Mouse (Mus musculus) spleen, adult 18-20 months (tissue): Measurements from ENCODE around the gene Kif7.

Experiments used
- DNase-seq, 2 experiments: peaks; one replicate each; pipeline ENCODE4 v3.0.0; 2022; ENCODE audit warnings: mixed read lengths in 2 of 2

Kif7 gene

DNA sequence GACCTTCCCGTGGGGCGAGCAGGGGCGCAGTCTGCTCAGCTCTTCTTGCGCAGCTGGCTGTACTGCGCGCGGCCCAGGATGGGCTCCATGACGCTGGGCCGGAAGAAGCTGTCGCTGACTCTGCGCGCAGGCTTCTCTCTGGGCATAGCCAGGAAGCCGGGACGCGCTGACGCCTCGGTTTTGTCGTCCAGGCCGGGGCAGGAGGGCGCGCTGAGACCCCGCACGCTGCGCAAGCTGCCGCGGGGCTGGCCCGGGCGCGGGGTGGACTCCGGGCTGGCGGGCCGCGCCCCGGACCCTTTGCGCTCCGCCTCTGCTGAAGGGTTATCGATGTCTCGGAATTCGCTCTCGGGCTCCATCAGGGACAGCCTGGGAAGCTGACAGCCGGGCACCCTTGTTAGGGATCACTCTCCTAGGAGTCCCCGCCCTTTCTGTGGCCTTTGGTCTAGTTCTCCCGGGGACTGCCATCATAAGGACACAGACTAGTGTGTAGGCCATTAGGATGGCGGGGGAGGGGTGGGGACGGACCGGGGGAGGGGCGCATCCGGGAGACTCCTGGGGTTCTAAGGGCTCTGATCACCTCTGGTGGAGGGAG is 6.0 kb upstream of the Kif7 start:
- DNase-seq, result peak in 1 of 2 experiments; percentile 21

DNA sequence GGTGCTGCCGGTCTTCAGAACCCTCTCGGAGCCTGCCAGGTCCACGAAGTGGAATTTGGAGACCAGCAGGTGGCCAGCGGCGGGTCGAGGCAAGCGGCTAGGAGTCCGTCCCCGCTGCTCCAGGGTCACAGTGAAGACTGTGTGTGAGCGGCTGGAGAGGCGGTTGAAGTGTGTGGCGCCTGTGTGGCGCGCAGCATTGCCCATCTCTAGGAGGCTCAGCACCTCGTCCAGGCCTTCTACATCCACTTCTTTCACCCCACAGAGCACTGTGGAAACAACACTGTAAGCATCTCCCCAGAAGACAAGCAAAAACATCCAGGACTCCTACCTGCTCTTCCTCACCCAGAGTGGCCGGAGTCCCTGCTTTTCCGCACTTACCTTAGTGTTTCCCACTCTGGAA is 4.7 kb downstream of the Kif7 start:
- no peak for DNase-seq

DNA sequence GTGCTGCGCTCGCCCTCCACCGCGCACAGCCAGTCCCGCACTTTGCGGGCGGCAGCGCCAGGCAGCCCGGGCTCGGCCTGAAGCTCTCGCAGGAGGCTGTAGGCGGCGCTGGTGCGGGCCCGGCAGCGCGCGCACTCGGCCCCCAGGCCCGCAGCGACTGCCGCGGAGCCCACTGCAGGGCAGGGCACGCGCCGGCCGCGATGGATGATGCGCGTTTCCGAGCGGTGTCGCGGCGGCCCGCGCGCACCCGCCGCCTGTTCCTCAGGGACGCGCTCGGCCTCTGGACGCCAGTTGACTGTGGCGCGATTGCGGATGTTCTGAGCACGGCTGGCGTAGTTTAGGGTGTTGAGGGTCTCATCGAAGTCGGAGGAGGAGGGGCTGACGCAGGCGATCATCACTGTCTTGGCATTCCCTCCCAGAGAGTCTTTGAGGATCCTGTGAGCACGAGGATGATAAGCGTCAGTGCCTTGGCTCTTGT is 5.4 kb downstream of the Kif7 start:
- no peak for DNase-seq

DNA sequence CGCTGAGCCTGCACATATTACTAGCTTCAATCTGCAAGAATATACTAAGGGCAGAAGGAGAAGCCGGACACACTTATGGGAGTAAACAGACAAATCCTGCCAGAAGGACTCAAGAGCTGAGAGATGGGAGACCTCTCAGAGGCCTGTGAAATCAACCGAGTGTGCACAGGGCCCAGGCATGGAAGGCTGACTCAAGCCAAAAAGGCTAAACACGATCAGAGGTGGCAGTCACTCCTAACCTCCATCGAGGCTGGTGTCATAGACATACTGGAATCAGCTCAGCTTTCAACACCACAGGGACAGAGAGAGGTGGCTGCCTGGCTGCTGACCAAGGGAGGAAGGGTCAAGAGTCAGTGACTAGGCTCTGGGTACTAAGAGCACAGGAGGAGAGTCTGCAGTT is 10.3 kb downstream of the Kif7 start:
- DNase-seq, result no peak

DNA sequence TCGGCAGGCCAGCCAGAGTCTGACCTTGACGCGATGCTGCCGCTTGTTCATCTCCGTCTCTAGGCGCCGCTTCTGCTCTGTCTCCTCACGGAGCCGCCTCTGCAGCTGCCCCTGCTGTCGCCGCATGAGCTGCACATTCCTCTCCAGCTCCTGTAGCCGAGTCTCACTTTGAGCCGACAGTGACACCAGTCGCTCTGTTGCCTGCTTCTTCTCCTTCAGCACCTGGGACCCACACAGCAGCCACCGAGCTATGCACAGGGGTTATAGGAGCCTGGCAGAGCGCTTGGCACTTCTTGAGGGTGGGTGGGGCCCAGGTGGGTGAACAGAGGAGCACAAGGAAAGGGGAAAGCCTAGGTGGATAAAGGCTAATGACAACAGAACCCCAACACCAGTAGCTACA is 12.8 kb downstream of the Kif7 start:
- DNase-seq, result no peak

DNA sequence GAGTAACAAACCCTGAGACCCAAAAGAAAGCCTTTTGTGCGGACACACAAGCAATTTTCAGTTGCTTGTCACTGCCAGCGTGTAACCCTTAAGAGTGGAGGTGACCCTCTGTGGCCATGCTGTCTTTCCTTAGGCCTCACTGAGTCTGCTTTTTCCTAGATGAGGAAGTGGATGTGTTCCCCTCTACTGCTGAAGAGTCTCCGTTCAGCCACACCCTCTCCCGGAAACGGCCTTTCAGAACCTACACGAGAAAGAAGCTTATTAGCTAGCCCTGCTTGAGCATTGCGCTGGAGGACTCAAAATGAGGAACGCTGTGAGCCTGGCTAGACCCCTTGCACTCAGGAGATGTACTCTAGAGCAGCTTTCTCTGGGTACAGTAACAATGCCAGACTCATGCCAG is 19.0 kb downstream of the Kif7 start:
- no peak for DNase-seq

DNA sequence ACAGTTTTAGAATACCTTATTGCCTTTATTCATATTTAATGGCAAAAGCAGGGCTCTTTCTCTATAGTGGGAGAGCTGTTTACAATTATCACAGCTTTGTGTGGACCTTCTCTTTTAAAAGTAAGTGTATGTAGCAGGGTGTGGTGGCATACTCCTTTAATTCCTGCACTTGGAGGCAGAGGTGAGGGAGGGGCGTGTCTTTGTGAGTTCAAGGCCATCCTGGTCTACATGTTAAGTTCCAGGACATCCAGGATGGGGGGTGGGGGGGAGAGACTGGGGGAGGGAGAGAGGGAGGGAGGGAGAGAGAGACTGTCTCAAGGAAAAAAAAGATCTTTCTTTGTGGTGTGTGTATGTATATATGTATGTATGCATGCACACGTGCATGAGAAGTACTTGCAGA is 35.3 kb downstream of the Kif7 start:
- no peak for DNase-seq

DNA sequence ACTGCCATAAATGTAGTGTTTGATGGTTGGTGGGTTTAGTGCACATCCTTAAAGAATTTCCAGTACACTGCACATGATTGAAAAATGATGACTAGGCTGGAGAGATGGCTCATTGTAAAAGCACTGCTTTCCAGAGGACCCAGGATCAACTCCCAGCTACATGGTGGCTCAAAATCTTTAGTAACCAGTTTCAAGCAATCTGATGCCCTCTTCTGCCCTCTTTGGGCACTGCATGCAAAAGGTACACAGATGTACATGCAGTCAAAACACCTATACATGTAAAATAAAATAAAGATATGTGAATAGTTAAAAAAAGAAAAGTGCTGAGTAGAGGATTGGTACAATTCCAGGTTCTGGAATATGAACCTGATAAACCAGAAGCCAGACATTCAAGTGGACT is 36.3 kb downstream of the Kif7 start:
- no peak for DNase-seq

DNA sequence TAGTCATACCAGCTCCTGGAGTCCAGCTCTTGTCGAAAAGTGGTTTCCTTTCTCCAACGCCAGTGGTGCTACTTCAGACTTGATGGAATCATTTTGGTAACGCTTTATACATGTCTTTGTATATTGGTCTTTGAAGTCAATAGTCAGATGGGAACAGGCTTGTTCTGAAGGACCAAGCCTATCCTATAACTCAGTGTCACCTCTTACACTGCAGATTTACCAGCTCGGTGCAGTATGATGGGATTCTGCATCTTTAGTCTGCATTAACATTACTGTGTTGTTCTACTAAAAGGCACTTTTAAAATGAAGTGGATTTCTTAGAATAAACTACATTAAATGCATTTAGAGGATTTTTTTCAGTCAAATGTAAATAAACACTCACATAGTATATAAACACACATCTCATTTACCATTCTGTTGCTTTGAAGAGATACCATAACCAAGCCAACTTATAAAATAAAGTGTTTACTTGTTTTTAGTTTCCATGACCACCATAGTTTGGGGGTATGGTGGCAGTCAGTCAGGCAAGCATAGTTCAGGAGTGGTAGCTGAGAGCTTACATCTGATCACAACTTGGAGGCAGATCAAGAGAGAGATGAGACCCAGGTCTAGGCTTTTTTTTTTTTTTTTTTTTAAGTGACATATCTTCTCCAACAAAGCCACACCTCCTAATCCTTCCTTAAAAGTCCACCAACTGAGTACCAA is 44.5 kb downstream of the Kif7 start:
- DNase-seq, result no peak

DNA sequence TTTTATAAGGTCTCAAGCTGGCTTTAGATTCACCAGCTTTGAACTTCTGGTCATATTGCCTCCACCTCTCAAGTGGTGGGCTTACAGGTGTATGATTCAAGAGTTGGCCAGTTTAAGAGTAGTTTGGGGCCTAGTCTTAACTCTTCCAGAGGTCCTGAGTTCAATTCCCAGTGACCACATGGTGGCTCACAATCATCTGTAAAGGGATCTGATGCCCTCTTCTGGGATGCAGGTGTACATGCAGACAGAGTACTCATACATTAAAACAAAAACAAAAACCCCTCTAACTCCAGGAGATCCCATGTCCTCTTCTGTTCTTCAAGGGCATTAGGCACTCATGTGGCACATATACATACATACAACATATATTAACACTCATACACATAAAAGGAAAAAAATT is 48.8 kb downstream of the Kif7 start:
- DNase-seq, result no peak

DNA sequence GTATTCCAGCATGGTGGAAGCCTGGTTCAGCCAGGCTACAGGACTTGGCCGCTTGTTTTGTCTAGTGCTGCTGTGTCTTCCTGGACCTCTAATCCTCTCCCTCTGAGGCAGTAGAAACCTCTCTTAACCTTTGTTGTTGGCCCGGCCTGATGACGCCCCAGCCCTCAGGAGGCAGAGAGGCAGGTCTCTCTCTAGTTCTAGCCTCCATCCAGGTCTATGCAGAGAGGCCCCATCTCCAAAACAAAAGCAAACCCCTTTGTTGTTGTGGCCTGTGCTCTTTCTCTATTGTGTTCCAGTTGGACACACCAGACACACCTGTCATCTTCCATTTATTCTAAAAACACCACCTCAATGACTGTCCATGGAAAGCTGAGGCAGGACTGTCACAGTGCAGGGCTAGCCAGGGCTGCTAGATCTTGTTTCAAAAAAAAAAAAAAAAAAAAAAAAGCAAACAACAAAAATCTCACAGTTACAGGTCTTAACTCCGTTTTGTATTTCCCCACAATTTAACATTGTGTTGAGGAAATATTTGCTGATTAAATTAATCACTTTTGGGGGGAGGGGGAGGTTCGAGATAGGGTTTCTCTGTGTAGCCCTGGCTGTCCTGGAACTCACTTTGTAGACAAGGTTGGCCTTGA is 54.1 kb downstream of the Kif7 start:
- DNase-seq, result no peak

DNA sequence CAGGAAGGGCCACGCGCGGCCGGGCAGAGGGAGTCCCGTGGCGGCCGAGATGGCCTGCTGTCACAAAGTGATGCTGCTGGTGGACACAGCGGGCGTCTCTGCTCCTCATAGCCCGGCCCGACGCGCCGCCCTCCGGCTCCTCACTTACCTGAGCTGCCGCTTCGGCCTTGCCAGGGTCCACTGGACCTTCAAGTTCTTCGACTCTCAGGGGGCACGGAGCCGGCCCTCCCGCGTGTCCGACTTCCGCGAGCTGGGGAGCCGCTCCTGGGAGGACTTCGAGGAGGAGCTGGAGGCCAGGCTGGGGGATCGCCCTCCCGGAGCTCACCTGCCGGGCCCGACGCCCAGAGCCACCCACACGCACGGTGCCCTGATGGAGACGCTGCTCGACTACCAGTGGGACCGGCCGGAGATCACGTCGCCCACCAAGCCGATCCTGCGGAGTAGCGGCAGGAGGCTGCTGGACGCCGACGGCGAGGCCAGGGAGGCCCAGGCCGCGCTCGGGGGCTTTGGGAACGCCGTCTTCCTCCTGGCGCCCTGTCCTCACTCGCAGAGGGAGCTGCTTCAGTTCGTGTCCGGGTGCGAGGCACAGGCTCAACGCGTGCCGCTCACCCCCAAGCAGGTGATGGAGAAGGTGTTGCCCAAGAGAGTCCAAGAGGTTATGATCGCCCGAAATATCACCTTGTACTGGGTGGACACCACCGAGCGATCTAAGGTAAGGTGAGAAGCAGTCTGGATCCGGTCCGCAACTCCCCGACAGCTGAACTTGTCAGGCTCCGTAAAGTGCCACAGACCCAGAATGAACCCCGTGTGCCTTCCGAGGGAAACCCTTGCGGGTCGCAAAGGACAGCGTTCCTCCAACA is 55.0 kb downstream of the Kif7 start:
- no peak for DNase-seq

DNA sequence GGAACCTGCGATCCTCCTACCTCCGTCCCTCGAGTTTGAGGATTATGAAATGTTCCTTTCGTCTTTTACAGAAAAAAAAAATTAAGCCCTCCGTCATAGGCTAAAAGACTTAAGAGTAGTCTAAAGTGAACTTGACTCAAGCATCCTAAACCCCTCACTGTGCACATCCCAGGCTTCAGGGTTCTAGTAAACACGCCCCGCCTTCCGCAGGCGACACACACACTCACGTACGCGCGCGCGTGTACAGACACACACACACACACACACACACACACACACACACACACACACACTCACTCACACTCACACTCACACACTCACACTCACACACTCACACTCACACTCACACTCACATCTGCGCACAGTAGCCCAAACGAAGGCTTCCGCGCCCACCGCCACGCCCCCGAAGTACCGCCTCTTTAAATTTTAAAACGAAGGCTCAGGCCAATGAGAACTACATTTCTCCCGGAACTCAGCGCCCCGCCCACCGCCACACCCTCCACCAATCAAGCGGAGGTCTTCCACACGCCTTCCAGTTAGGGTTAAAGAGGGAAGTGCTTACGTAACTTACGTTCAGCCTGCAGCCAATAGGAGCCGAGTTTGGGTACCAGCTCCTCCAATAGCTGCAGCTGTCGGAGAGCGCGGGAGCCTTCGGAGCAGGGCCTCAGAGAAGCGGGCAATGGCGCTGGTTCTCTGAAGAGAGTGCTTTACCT is 55.8 kb downstream of the Kif7 start, which contains the start of gene Ticrr:
Gene Ticrr, plus strand, starts transcription at position 619 of the 713 bp plus-strand sequence.
- peak; percentile 93 to 96 for DNase-seq

DNA sequence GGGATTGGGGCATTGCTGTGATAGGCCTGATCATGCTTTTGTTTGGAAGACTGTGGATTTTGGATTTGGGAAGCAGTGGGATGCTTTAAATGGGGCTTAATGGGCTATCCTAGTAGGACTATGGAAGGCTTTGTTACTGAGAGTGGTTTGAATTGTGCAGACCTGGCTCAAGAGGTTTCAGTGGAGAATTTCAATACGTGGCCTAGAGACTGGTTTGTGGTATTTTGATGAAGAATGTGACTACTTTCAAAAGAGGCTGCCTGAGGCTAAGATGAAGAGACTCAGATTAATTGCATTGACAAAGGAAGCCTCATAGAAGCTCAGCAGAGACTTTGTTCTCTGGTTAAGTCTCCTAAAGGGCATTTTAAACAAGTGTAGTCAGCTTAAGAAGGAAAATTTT is 60.9 kb downstream of the Kif7 start:
- no peak for DNase-seq

DNA sequence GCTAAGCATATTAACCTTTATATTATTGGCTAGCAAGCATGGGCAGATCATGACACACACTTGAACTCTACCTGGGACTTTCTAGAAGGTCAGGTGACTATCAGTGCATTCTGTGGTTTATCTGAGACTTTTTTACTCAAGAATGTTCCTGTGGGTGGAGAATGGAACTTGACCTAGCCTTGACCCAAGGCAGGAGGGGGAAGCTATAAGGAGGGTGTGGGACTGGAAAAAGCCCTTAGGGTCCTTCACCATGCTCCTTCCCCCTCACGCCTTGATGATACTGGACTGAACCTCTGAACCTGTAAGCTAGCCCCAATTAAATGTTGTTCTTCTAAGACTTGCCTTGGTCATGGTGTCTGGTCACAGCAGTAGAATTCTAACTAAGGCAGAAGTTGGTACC is 61.3 kb downstream of the Kif7 start:
- no peak for DNase-seq

DNA sequence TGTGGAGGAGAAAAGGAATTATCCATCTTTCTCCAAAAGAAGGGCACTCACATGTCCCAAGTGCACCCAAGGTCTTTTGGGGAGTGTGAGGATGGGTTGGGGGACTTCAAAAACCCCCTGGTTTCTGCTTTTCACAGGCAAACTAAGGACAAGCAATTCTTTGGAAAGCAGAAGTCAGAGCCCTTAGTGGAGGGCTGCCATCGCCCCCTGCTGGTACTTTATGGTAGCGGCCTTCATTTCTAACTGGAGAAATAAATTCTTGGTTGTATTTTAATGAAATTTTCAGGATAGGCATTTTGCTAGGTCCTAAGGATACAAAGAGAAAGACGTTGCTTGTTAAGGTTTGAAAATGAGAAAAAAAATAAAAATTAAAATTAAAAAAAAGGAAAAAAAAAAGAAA is 66.5 kb downstream of the Kif7 start:
- peak in 1 of 2 experiments; percentile 45 for DNase-seq
